Mouse (Mus musculus) cerebellum, adult 18-20 months (tissue): ENCODE results near the gene Oser1.

Source experiments
- DNase-seq, 2 experiments: peaks; one replicate each; pipeline ENCODE4 v3.0.0; 2021

Oser1 gene

DNA sequence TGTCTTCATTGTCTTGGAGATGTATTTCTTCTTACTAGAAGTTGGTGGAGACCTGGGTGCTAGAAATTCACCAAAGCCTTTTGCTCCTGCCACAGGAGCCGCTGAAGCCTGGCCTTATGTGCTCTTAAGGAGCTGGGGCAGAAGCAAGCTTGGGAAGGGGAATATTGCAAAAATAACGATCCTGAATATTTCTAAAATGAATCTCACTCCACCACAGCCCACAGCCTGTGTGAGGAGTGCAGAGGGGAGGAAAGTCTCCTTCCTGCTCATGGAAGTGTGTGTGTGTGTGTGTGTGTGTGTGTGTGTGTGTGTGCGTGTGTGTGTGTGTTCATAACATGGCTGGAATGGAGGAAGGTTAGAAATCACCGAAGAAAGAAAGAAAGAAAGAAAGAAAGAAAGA lies 25.7 kb downstream of the Oser1 start:
- DNase-seq = no peak

DNA sequence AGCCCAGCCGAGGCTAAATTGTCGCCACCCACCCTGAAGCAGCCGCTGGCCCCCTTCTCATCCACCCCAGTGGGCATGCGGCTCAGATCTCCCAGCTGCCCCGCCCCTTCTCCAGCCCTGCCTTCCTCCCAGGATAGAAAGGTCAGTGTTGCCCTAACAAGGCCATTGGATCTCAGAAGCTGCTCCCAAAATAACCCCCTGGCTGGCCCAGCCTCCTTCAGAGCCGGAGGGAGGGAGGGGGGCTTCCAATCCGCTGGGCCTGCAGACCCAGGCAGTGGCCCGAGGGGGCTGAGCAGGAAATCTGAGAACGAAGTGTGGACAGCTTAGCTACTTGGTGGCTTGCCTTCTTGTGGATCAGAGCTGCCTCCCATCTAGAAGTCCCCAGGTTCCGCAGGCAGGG lies 26.6 kb downstream of the Oser1 start, which contains the start of gene Jph2:
TSS of gene Jph2 (minus strand) at position 89 of the 400 bp plus-strand sequence.
- DNase-seq = no peak

DNA sequence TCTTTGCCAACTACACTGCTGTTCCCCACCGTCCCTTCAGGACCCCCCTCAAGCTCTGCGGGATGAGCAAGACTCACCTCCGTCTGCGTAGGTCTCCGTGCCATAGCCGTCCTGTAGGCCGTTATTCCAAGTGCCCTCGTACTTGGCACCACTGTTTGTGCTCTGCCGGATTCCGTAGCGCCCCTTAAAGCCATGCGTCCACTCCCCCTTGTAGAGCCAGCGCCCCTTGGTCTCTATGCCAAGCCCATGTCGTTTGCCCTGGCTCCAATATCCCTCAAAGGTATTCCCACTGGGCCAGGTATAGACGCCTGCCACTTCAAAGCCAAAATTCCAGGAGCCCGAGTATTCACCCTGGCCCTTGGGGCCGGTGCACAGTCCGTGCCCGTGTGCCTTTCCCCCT lies 27.4 kb downstream of the Oser1 start:
- no peak for DNase-seq

DNA sequence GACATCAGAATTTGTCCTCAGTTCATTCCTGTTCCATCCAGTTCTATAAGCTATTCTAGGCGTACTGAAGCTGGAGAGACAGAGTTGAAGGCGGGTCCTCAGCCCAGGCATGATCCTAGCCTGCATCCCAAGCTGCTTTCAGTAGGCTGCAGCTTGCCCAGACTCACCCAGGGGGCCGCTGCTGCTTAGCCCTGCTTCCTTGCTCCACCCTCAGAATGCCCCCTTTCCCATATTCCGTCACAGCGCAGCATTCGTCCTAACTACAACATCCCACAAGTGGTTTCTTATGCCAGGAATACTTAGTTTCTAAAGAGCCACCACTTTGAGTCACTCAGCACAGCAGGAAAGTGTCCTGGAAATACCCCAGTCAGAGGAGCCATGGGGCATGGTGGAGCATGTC lies 29.5 kb downstream of the Oser1 start:
- DNase-seq = no peak

DNA sequence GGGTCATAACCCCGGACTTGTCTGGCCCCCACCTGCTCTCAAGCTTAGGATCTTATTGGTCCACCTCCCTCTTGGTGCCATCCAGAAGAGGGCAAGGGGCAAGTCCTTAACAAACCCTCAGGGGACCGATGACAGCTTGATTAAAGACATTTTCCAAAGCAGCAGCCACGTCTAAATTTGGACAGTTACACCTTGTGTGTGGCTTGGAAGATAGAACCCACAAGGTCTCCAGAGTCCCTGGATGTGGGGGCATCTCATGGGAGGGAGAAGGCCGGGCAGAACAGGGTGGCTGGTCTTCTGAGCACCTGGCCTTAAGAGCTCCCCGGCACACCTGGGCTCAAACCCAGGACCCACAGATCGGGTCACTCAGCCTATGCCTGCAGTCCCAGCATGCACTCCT lies 30.5 kb downstream of the Oser1 start:
- DNase-seq = no peak

DNA sequence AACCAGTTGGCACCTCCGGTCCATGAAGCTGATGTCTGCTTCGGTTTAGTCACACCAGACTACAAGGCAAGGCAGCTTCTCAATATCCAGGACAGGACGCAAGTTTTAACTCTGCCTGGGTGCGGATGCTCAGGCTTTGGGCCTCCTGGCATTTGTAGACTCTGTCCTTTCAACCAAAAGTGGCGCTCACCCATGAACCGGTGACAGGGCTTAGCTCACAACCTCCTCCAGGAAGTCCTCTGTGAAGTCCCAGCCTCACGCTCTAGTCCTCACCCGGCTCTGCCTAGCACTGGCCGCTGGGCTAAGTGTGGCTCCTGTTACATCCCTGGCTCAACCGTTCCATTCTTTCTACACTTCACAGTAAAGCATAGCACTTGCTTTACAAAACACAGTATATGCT lies 31.3 kb downstream of the Oser1 start:
- DNase-seq = no peak

DNA sequence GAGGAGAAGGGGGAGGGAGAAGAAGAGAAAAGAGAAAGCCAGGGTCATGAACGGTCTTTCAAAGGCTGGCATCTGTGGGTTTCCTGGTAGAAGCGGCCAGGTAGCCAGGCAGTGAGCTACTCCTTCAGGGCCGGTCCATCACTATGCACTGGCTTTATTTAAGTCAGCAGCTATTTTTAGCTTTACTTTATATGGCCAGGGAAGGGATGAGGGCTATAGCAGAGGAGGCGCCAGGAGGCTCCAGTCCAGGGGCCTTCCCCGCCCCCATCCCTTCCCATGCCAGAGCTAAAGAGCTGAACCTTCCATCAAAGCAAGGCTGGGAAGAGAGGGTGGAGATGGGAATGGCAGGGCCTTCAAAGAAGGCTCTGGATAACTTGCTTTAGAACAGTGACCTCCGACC lies 32.1 kb downstream of the Oser1 start:
- DNase-seq = no peak

DNA sequence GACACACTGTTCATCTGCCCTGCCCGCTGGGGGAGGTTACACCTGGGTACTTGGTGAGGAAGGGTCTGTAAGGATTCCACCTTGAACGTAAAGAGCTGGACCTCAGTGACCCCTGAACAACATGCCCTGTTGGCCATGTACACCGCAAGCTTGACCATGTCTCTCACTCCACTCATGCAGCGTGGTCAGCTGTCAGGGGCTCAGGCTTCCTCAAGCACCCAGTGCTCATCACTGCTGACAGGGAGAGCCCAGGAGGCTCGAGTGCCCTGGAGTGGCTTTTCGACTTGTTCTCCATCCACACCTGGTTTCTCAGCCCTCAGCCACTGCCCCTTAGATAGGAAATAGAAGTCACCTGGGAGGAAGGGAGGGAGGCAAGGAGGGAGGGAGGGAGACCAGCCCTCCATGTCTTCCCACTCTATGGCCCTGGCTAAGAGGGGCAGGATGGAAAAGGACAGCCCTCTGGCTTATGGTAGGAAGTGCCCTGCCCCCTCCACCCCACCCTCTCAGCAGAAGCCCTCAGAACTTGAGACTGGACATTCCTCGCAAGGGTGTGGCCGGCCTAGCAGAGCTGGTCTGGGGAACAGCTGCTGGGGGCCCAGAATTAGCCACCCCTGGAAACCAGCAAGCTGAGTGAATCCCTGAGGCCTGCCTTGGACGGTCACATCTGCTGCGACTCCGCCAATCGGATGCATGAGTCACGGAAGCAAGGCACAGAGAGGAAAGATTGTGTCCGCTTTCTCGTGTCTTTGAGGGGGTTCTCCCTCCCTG lies 37.9 kb downstream of the Oser1 start:
- no peak for DNase-seq

DNA sequence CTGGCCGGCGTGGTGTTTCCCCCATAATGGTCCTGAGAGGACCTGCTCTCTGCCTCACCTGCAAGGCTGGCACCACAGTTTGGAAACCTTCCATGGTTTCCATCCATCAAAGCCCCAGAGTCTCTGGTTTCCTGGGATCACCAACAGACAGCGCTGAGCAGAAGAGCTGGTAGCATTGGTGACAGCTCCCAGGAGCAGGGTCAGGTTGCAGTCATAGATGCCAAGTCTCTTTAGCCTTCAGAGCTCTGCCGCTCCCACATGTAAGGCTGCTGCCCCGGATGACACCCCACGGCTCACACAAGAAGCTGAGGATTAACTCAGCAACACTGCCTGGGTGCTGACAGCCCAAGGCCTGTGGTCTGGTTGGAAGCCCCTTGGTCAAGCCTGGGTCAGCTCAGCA lies 39.4 kb downstream of the Oser1 start:
- no peak for DNase-seq

DNA sequence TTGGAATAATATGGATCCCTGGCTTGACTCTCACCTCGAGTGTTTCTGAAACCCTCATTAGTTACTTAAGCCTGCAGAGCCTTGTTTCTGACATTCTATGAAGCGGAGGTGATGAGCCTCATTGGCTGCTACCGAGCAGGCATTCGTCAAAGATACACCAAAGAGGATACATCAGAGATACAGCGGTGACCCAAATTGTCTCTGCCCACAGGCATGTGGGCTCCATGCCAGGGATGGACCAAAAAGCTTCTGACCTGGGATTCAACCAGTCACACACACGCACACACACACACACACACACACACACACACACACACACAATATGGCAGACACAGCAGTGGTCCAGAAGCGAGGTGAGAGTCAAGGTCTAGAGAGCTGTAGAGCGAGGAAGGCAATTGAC lies 43.3 kb downstream of the Oser1 start:
- peak in 1 of 2 experiments; percentile 9 for DNase-seq

DNA sequence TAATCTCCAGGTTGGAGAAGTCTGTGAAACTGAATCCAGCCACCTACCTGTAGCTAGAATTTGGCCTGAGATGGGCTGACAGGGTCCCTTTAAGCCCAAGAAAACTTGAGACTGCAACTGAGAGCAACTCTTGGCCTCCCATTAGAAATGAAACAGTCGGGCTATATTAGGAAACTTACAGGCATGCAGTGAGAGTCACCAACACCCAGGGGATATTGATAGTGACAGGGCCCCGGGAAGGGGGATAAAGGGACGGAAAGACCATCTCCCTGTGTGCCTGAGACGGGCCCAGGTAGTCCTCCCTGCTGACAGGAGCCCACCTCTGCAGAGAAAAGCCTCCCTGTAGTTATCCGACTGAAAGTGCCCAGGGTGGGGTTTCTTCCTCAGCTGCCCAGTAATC lies 45.1 kb downstream of the Oser1 start:
- no peak for DNase-seq

DNA sequence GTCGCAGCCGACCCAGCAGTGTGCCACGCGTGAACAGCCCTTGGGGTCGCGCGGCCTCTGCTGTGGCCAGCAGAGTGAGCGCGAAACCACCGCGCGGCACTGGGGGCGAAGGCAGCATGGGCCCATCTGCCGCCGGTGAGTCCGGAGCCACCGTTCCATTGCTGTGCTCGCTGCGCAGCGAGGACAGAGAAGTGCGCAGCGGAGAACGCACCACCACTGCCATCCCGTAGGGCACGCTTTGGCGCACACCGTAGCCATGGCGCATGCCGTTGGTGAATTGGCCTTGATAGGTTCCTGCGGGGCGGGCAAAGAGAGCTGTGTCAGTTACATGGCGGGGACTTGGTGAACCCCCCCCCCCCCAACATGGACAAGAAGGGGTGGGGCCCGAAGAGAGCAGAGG lies 48.4 kb downstream of the Oser1 start:
- no peak for DNase-seq

DNA sequence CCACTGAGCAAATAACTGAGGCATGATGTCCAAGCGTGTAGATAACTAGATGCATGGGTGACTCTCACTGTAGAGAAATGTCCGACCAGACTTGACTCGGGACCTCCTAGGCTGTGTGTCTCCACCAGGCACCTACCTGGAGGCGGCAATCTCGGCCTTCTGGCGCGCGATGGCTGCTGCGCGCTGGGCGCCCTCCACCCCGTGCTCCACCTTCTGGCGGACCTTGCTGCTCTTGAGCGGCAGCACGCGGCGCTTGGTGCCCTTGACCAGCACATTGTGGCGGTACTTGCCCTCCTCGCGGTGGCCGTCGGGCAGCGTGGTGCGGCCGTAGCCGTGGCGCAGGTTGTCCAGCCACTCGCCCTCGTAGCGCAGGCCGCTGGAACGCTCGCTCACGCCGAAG lies 49.0 kb downstream of the Oser1 start:
- DNase-seq = no peak

DNA sequence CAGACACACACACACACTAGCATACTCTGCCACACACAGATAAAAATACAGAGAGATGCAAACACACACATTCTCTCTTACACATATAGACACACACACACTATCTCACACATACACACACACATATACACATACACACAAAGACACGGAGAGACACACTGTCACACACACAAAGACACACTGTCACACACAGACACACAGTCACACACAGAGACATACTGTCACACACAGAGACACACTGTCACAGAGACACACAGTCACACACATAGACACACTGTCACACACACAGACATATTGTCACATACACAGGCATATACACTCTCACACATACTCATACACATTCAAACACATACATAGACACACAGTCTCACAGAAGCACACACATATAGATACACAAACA lies 51.9 kb downstream of the Oser1 start:
- DNase-seq = no peak

DNA sequence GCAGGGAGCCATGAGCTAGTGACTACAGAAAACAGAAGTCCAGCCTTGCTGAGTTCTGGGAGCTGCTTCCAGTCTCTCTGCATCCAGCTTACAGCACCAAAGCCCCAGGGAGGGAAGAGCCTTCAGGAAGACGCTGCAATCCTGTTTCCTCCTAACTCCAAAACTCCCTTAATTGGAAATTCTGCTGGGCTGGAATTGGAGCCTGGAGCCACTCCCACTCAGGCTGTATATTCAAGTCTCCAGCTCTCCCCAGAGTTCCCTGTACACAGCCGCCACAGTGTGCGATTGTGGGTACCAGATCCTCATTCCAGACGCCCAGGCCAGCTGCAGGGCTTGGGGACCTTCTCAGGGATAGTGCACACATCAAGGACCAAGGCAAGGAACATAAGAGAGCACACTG lies 54.3 kb downstream of the Oser1 start:
- DNase-seq = no peak

DNA sequence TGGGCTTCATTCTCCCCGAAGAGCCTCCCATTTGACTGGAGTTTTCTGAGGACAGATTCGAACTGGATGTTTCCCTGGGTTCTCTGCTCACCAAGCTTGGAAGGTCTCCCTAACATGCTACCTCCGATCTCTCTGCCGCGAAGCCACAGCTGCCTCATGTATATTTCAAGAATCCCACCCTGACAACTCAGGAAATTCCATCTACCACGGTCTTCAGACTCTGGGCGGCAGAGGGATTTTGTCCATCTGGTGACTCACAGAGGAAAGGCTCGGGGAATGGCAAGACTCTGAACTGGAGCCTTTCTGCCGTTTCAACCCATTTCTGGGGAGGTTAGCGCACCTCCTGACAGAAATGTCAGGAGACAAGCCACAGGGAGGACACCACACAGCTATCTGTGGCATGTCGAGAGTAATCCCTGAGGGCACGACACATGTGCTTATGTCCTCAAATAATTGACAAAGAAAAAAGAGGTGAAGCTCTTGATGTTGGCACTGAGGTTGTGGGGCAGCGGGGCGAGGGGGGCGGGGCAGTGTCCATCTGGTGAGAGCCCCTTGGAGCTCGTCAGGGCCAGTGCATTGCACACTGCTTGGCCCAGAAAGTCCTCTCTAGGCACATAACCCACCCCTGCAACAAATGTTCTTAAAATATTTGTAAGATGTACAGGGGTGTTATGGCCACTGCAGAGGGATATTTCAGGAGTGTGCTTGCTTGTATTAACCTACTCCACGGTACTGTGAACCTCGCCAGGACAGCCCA lies 59.5 kb downstream of the Oser1 start:
- DNase-seq = no peak

DNA sequence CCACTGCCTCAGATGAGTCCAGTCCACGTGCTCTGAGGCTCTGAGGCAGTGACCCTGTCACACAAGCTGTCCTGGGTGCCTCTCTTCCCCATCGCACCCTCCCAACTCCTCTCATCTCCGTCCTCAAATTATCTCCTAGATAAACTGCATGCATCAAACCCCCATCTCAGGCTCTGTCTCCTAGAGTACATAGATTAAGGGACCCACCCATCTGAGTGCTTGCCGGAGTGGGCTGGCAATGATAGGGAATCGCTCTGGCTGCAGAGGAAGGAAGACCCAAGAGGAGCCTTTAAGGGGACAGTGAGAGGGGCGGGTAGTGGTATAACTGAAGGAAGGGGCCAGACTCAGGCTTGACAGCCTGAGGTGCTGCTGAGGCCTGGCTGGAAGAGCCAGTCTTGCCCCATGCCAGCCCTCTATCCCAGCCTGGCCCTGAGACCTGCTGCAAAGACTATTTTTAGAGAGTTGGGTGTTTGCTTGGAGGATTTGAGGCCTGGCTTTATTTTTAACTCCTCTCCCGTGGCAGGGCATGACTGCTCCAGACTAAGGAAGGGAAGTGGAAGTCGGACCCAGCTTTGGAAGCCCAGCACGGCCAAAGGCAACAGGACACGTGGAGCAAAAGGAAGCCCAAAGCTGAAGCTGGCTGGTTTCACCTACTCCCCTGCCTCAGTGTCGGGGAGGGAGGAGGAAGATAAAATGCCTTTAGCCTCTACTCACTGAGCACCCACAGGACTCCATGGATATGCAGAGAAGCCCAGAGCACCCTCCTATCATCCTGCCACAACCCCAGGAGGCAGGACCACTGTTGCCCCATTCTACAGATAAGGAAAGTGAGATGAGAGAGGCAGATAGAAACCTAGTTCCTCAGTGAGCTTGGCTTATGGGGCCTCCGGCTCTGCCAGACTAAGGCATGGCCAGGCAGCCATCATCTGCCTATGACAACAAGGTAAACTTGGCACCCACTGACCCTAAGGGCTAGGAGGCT lies 61.3 kb downstream of the Oser1 start:
- DNase-seq = no peak

DNA sequence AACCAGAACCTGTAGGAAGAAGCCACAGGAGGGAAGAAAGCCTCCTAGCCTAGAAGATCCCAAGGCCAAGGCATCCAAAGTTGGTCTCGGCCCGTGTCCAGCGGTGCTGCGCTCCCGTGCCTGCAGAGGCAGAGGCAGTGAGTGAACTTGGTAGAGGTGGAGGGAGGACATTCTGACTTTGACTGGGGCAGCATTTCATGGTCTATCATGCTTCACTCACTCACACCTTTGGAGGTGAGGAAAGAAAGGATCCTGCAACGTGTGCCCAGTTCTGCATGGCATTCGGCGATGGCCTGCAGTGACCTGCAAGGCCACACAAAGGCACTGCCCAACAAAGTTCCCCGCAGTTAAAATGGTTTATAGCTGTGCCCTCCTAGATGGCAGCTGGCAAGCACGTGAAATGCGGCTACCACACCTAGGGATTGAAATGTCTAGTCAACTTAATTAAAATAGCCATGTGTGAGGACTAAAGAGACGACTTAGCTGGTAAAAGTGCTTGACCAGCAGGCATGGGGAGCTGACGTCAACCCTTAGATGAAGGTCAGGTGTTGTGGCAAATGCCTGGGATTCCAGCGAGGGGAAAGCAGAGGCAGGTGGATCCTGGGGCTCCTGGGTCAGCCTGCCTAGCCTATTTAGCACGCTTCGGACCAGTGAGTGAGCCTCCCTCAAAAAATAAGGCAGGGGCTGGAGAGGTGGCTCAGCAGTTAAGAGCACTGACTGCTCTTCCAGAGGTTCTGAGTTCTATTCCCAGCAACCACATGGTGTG lies 63.5 kb downstream of the Oser1 start:
- no peak for DNase-seq

DNA sequence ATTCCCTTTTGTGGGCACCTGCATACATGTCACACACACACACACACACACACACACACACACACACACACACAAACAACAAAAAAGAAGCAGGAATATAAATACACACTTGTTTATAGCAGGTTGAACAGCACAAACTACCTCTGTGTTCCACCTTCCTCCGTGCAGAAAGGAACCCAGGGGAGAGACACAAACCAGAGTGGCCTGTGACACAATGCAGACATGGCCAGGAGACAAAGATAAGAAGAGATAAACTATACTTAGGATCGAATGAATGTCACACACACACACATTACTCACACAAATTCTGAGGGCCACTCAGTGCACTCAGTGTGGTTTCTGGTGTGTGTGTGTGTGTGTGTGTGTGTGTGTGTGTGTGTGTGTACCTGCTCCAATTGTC lies 65.2 kb downstream of the Oser1 start:
- no peak for DNase-seq

DNA sequence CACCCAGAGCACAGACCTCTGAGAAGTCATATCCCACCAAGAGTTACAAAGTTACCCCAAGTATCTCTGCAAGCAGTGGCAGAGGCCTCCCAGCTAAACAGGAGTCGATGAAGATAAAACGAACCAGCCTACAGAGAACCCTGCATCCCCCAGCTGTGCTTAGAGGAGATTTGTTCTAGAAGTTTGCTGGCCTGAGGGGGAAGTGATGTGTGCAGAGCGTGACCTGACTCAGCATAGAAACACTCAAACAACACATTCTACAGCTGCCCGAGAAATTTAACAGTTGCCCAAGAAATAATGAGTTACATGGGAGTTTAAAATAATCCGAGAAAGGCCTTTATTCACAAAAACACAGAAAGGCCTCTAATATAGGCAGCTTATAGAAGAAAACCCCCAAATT lies 65.8 kb downstream of the Oser1 start:
- DNase-seq = no peak

DNA sequence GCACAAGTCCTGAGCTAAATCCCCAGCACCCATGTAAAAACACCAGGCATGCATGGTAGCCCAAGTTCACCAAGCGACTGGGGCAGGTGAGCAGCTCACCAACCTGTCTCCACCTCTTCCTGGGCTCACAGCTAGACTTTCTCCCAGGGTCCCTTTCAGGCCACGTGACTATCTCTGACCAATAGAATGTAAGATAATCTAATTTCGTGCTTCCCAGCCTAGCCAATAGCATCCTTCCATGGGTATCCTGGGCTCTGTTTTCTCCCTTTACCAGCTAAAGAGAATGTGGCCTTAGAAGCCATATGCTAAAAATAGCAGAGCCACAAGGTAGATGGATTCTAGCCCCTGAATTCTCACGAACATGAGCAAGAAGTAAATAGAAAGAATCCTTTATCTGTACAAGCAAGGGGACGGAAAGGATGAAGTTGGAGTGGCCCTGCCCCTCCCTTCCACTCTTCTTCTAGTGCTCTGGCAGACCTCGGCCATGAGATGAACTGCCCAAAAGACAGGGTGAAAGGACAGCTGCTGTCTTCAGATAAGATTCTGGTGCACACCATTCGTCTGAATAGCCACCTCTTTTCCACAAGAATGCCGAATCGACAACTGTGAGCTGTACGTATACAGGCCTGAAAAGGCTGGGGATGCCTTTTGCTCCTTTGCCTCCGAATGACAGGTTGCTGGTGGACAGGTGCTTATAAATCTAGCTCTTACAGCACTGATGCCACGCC lies 68.2 kb downstream of the Oser1 start:
- DNase-seq = no peak
